Mouse (Mus musculus): ENCODE data around the gene Zc3h7b. TPM values are rescaled to one million over a fixed set of nuclear protein-coding genes. Genes with fewer than 3 reads are reported as not detected.

The Zc3h7b gene
- polyA plus RNA-seq, 2 experiments = 4.0 to 5.7 TPM

GRCm38 (mm10) chr15:81836966-81837920, 92.4 kb downstream of the Zc3h7b start:
- 59% methylated on average over 7 of the region's 7 CpGs for WGBS (ENCODE audit: insufficient replicate concordance)
- Histone ChIP-seq H3K4me1 (replicated peaks; ENCODE audit: control insufficient read depth in 2 of 2, insufficient read depth in 2 of 2, low read length in 1 of 2) (peaks cover 2 to 8% of the 10 kb centered on the region in 2 experiments; a peak in 3 of 4 replicates), H3K4me2 (ENCODE audit: low read depth) (no peak overlapping the region), H3K4me3 (ENCODE audit: insufficient read depth in 1 of 2, low read depth in 2 of 2, low read length in 2 of 2) (no peak overlapping the region), H3K9me3 (ENCODE audit: control insufficient read depth, low read length) (no peaks in the 10 kb centered on the region), H3K27me3 (ENCODE audit: control insufficient read depth, insufficient read depth, low read length) (peaks cover 5% of the 10 kb centered on the region), H3K9ac (replicated peaks) (no peak overlapping the region), H3K27ac (no peak overlapping the region), H3K36me3 (replicated peaks; ENCODE audit: control insufficient read depth, insufficient read depth, low read depth) (no peaks in the 10 kb centered on the region)
- no peak for DNase-seq (ENCODE audit: low read depth in 3 of 3, low spot score in 3 of 3)
- TF ChIP-seq EP300 (IDR thresholded peaks at IDR 0.05; ENCODE audit: low read depth) (no peak), CTCF (IDR thresholded peaks at IDR 0.05; ENCODE audit: low read depth) (no peak)
- no peak for ATAC-seq (ENCODE audit: insufficient read depth)

GRCm38 (mm10) chr15:81838554-81839235, 93.8 kb downstream of the Zc3h7b start:
- ATAC-seq (ENCODE audit: insufficient read depth) (no peak), DNase-seq (ENCODE audit: low read depth in 3 of 3, low spot score in 3 of 3) (no peak)
- Histone ChIP-seq H3K27ac (no peak overlapping the region), H3K4me3 (ENCODE audit: insufficient read depth in 1 of 2, low read depth in 2 of 2, low read length in 2 of 2) (no peak overlapping the region), H3K4me2 (ENCODE audit: low read depth) (no peak overlapping the region), H3K9me3 (ENCODE audit: control insufficient read depth, low read length) (no peaks in the 10 kb centered on the region), H3K4me1 (replicated peaks; ENCODE audit: control insufficient read depth in 2 of 2, insufficient read depth in 2 of 2, low read length in 1 of 2) (peaks cover 2 to 8% of the 10 kb centered on the region in 2 experiments; a peak in 3 of 4 replicates), H3K9ac (replicated peaks) (no peak overlapping the region), H3K36me3 (replicated peaks; ENCODE audit: control insufficient read depth, insufficient read depth, low read depth) (no peaks in the 10 kb centered on the region), H3K27me3 (ENCODE audit: control insufficient read depth, insufficient read depth, low read length) (peaks cover 5% of the 10 kb centered on the region)
- WGBS (ENCODE audit: insufficient replicate concordance) = 61% methylated on average over 14 of the region's 14 CpGs
- TF ChIP-seq EP300 (IDR thresholded peaks at IDR 0.05; ENCODE audit: low read depth) (no peak), CTCF (IDR thresholded peaks at IDR 0.05; ENCODE audit: low read depth) (no peak)

DNA sequence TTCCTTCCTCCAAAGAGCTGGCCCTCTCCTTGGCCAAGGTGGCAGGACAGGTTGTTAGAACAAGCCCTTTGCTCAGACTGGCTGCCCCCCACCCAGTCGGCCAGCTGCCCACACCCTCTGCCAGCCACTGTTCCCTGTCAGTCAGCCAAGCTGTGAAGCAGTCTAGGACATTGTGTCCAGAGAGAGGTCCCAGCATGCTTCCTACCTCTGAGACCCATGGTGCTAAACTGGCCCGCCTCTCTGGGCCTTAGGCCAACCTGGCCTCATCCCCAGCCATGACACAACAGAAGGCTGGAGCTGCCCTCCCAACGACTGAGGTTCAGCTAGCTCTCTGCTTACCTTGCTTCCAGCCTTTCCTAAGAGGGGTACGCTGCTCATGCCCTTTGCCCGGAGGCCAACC, 94.8 kb downstream of the Zc3h7b start:
- DNase-seq (ENCODE audit: low read depth in 3 of 3, low spot score in 3 of 3) (no peak), ATAC-seq (ENCODE audit: insufficient read depth) (peak; percentile 55; the same call in 1 of the 2 replicates)
- 58% methylated on average over 5 of the region's 5 CpGs for WGBS (ENCODE audit: insufficient replicate concordance)

GRCm38 (mm10) chr15:81840306-81840705, 95.4 kb downstream of the Zc3h7b start:
- Histone ChIP-seq H3K4me1 (replicated peaks; ENCODE audit: control insufficient read depth in 2 of 2, insufficient read depth in 2 of 2, low read length in 1 of 2) (peaks cover 2 to 6% of the 10 kb centered on the region in 2 experiments; a peak in 3 of 4 replicates), H3K36me3 (replicated peaks; ENCODE audit: control insufficient read depth, insufficient read depth, low read depth) (no peaks in the 10 kb centered on the region), H3K27me3 (ENCODE audit: control insufficient read depth, insufficient read depth, low read length) (peaks cover 2% of the 10 kb centered on the region; the same call in 1 of the 2 replicates), H3K9me3 (ENCODE audit: control insufficient read depth, low read length) (no peaks in the 10 kb centered on the region), H3K4me2 (ENCODE audit: low read depth) (no peak overlapping the region), H3K4me3 (ENCODE audit: insufficient read depth in 1 of 2, low read depth in 2 of 2, low read length in 2 of 2) (no peak overlapping the region), H3K9ac (replicated peaks) (no peak overlapping the region), H3K27ac (no peak overlapping the region)
- ATAC-seq (ENCODE audit: insufficient read depth) (no peak), DNase-seq (ENCODE audit: low read depth in 3 of 3, low spot score in 3 of 3) (no peak)
- TF ChIP-seq CTCF (IDR thresholded peaks at IDR 0.05; ENCODE audit: low read depth) (no peak), EP300 (IDR thresholded peaks at IDR 0.05; ENCODE audit: low read depth) (no peak)
- 86% methylated on average over 7 of the region's 7 CpGs for WGBS (ENCODE audit: insufficient replicate concordance)

More for the DNA sequence above, 94.8 kb downstream of the Zc3h7b start:
- Histone ChIP-seq H3K9me3 (ENCODE audit: control insufficient read depth, low read length) (no peaks in the 10 kb centered on the region), H3K36me3 (replicated peaks; ENCODE audit: control insufficient read depth, insufficient read depth, low read depth) (no peaks in the 10 kb centered on the region), H3K27ac (no peak overlapping the region), H3K27me3 (ENCODE audit: control insufficient read depth, insufficient read depth, low read length) (peaks cover 5% of the 10 kb centered on the region), H3K9ac (replicated peaks) (no peak overlapping the region), H3K4me2 (ENCODE audit: low read depth) (no peak overlapping the region), H3K4me1 (replicated peaks; ENCODE audit: control insufficient read depth in 2 of 2, insufficient read depth in 2 of 2, low read length in 1 of 2) (peaks cover 2 to 8% of the 10 kb centered on the region in 2 experiments; a peak in 3 of 4 replicates), H3K4me3 (ENCODE audit: insufficient read depth in 1 of 2, low read depth in 2 of 2, low read length in 2 of 2) (no peak overlapping the region)
- no peak for TF ChIP-seq EP300 (IDR thresholded peaks at IDR 0.05; ENCODE audit: low read depth)

GRCm38 (mm10) chr15:81842275-81842674, 97.4 kb downstream of the Zc3h7b start:
- H3K4me3 ChIP-seq (ENCODE audit: insufficient read depth in 1 of 2, low read depth in 2 of 2, low read length in 2 of 2) = no peak overlapping the region
- no peak overlapping the region for H3K4me2 ChIP-seq (ENCODE audit: low read depth)
- H3K9me3 ChIP-seq (ENCODE audit: control insufficient read depth, low read length) = no peaks in the 10 kb centered on the region
- no peaks in the 10 kb centered on the region for H3K27me3 ChIP-seq (ENCODE audit: control insufficient read depth, insufficient read depth, low read length)
- H3K9ac ChIP-seq (replicated peaks) = no peak overlapping the region
- 66% methylated on average over 7 of the region's 7 CpGs for WGBS (ENCODE audit: insufficient replicate concordance)
- no peak for ATAC-seq (ENCODE audit: insufficient read depth)
- TF ChIP-seq CTCF (IDR thresholded peaks at IDR 0.05; ENCODE audit: low read depth) = no peak
- no peak for TF ChIP-seq EP300 (IDR thresholded peaks at IDR 0.05; ENCODE audit: low read depth)
- DNase-seq (ENCODE audit: low read depth in 3 of 3, low spot score in 3 of 3) = no peak
- H3K36me3 ChIP-seq (replicated peaks; ENCODE audit: control insufficient read depth, insufficient read depth, low read depth) = no peaks in the 10 kb centered on the region
- peaks cover 0 to 2% of the 10 kb centered on the region in 2 experiments; a peak in 1 of 4 replicates for H3K4me1 ChIP-seq (replicated peaks; ENCODE audit: control insufficient read depth in 2 of 2, insufficient read depth in 2 of 2, low read length in 1 of 2)
- no peak overlapping the region for H3K27ac ChIP-seq
